Mouse (Mus musculus): Measurements from ENCODE around the gene Slc22a13.

GRCm38 (mm10) chr9:119212996-119213395, 4.1 kb upstream of the Slc22a13 start:
- TF ChIP-seq CTCF (IDR thresholded peaks at IDR 0.05; ENCODE audit: borderline replicate concordance, extremely low read depth, insufficient read depth, insufficient read length): no peak
- TF ChIP-seq POLR2A (IDR thresholded peaks at IDR 0.05; ENCODE audit: borderline replicate concordance, extremely low read depth, insufficient read depth, insufficient read length, poor library complexity, severe bottlenecking): no peak

Measured in brain, embryonic 14.5 days (tissue).